In the genomic region with DNA sequence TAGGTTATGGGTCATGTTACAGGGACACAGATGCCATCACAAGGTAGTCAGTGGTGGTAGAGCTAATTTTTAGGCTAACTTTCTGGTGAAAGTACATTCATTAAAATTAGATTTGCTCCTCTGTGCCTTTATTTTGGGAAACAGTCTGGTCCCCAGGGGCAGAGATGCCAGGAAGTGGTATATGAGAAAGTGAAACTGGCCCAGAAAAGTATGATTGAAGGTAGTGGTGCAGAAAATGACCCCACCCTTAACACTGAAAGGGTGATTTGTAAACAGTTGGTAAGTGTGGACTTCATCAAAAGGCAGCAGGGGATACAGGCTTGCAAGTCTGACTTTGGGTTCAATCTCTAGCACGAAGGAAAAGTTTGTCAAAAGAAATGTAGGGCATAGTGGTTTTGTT, we compare ENCODE assay signal across 8 mouse cellular contexts. TPM values are rescaled to one million over a fixed set of nuclear protein-coding genes. Genes with fewer than 3 reads are reported as not detected.
DNase-seq lines count a peak whose midpoint lies in the region; ATAC-seq lines count a peak whose summit lies in the region.

No protein-coding gene starts in this region.

- no peak overlapping the region for H3K27ac ChIP-seq in heart, embryonic 12.5 days (ENCODE audit: poor library complexity, severe bottlenecking)
- H3K27ac ChIP-seq in forebrain, embryonic 11.5 days (ENCODE audit: low read depth, low read length), result peak overlapping the region; percentile 3; the same call in 1 of the 2 replicates
- H3K27ac ChIP-seq in limb, embryonic 13.5 days, result no peak overlapping the region

- H3K36me3 ChIP-seq in heart, embryonic 12.5 days, result peaks cover 20% of the 10 kb centered on the region
- H3K36me3 ChIP-seq in forebrain, embryonic 11.5 days (ENCODE audit: control insufficient read depth, insufficient read depth, low read length), result peaks cover 11% of the 10 kb centered on the region
- H3K36me3 ChIP-seq in limb, embryonic 13.5 days, result peaks cover 25% of the 10 kb centered on the region

- no peak for ATAC-seq in heart, embryonic 12.5 days (ENCODE audit: insufficient number of reproducible peaks, low FRiP score)
- ATAC-seq in forebrain, embryonic 11.5 days (replicated peaks; ENCODE audit: low FRiP score), result no peak
- no peak for ATAC-seq in limb, embryonic 13.5 days (ENCODE audit: low FRiP score, low read depth)

- peak overlapping the region; percentile 91 for H3K4me3 ChIP-seq in heart, embryonic 12.5 days
- H3K4me3 ChIP-seq in forebrain, embryonic 11.5 days (ENCODE audit: low read depth, low read length), result peak overlapping the region; percentile 68
- peak overlapping the region; percentile 80 for H3K4me3 ChIP-seq in limb, embryonic 13.5 days

- WGBS in heart, embryonic 12.5 days, result 35% methylated on average over 1 of the region's 1 CpGs
- WGBS in forebrain, embryonic 11.5 days, result 44% methylated on average over 1 of the region's 1 CpGs
- 17% methylated on average over 1 of the region's 1 CpGs for WGBS in limb, embryonic 13.5 days

- H3K9ac ChIP-seq in heart, embryonic 12.5 days, result peak overlapping the region; percentile 96
- peak overlapping the region; percentile 97 for H3K9ac ChIP-seq in forebrain, embryonic 11.5 days (ENCODE audit: low read length)
- peak overlapping the region; percentile 97 for H3K9ac ChIP-seq in limb, embryonic 13.5 days

- H3K27me3 ChIP-seq in heart, embryonic 12.5 days (replicated peaks), result no peaks in the 10 kb centered on the region
- no peaks in the 10 kb centered on the region for H3K27me3 ChIP-seq in forebrain, embryonic 11.5 days (ENCODE audit: control insufficient read depth, insufficient read depth, low read length)
- no peaks in the 10 kb centered on the region for H3K27me3 ChIP-seq in limb, embryonic 13.5 days

- H3K4me1 ChIP-seq in heart, embryonic 12.5 days (replicated peaks), result peaks cover 10% of the 10 kb centered on the region
- 0 out of 2 replicates have a peak, but pooled peaks cover 5% of the 10 kb centered on the region for H3K4me1 ChIP-seq in forebrain, embryonic 11.5 days (replicated peaks; ENCODE audit: control insufficient read depth, insufficient read depth, low read length)
- peaks cover 11% of the 10 kb centered on the region for H3K4me1 ChIP-seq in limb, embryonic 13.5 days

- 0 out of 2 replicates have a peak, but pooled peaks cover 5% of the 10 kb centered on the region for H3K9me3 ChIP-seq in heart, embryonic 12.5 days (replicated peaks)
- no peaks in the 10 kb centered on the region; the same call in 1 of the 2 replicates for H3K9me3 ChIP-seq in forebrain, embryonic 11.5 days (ENCODE audit: control insufficient read depth, low read length)
- no peaks in the 10 kb centered on the region; the same call in 1 of the 2 replicates for H3K9me3 ChIP-seq in limb, embryonic 13.5 days

- peak overlapping the region; percentile 88 for H3K4me2 ChIP-seq in heart, embryonic 12.5 days
- peak overlapping the region; percentile 71 for H3K4me2 ChIP-seq in forebrain, embryonic 11.5 days (ENCODE audit: low read depth, low read length, severe bottlenecking)
- peak overlapping the region; percentile 73 for H3K4me2 ChIP-seq in limb, embryonic 13.5 days (replicated peaks)

- no peak for DNase-seq in heart, adult 8-10 months (ENCODE audit: low spot score)
- DNase-seq in forebrain, embryonic 11.5 days (ENCODE audit: low spot score), result no peak
- DNase-seq in neural tube, embryonic 10.5 days (ENCODE audit: extremely low spot score, low spot score), result peak; percentile 18
- no peak for DNase-seq in frontal cortex, postnatal 36 days (ENCODE audit: low spot score in 2 of 2)
- no peak for DNase-seq in kidney, adult 9 months
- no peak for DNase-seq in frontal cortex, adult 2 months (ENCODE audit: extremely low spot score in 1 of 2, low spot score in 1 of 2)

RNA-seq across cellular contexts. Expression of a gene that starts 1.7 kb away (rescaled TPM):
- 21.5 and 21.8 TPM in 2 replicates for polyA plus RNA-seq in heart, embryonic 12.5 days (2016; fragmentation: Nextera tagmentation; extraction: Ambion mirVana)
- under 1 TPM; 0.22 to 0.88 (median 0.57) TPM for total RNA-seq in heart, adult 8-10 months (2022)
- 49.3 and 53.6 TPM in 2 replicates for polyA plus RNA-seq in forebrain, embryonic 11.5 days (2014; fragmentation: Nextera tagmentation; extraction: Ambion mirVana)
- polyA plus RNA-seq in limb, embryonic 13.5 days (2015; fragmentation: Nextera tagmentation; extraction: Ambion mirVana), result 32.2 and 35.6 TPM in 2 replicates
- polyA plus RNA-seq in frontal cortex, adult 2 months (2012; rRNA removed), result 0.44 and 0.94 TPM in 2 replicates

RNA-seq across cellular contexts. Expression of a gene that starts 55.5 kb away (rescaled TPM):
- 0.05 TPM in 1 of 2 replicates, not detected in the other for polyA plus RNA-seq in heart, embryonic 12.5 days (2016; fragmentation: Nextera tagmentation; extraction: Ambion mirVana)
- not detected for total RNA-seq in heart, adult 8-10 months (2022)
- not detected in 2 replicates for polyA plus RNA-seq in forebrain, embryonic 11.5 days (2014; fragmentation: Nextera tagmentation; extraction: Ambion mirVana)
- polyA plus RNA-seq in limb, embryonic 13.5 days (2015; fragmentation: Nextera tagmentation; extraction: Ambion mirVana), result 0.05 TPM in 2 replicates
- polyA plus RNA-seq in frontal cortex, adult 2 months (2012; rRNA removed), result not detected in 2 replicates

Comparison
In these comparisons a context has a peak if more than half of its experiments do, and no peak if none do; other contexts are left out.
1. RNA of a gene that starts 1.7 kb away (polyA plus RNA-seq): 49.3 to 53.6 TPM in forebrain, embryonic 11.5 days, 32.2 to 35.6 TPM in limb, embryonic 13.5 days and 21.5 to 21.8 TPM in heart, embryonic 12.5 days; 0.44 to 0.94 TPM in frontal cortex, adult 2 months; every median in the first group is over 10 times any median in the second.
2. Peak in every context shown above with its lines, with median percentiles within 50 percentile points of each other: H3K4me2 ChIP-seq, H3K4me3 ChIP-seq and H3K9ac ChIP-seq.